Mouse (Mus musculus) limb, embryonic 13.5 days (tissue): ENCODE measurements around the gene Lamtor4. TPM values are rescaled to one million over a fixed set of nuclear protein-coding genes. Genes with fewer than 3 reads are reported as not detected.

Source experiments
- ATAC-seq: fragments of 200-750 bp; cut with Nextera tagmentation; 2 replicates; pipeline ENCODE4 v1.8.0; 2017; ENCODE audit warnings: low read depth, moderate number of reproducible peaks, moderate TSS enrichment; ENCODE audit not compliant: low FRiP score
- H3K27ac ChIP-seq: fragments of 300-500 bp; sonication (generic); 2 replicates; pipeline ENCODE4 v1.5.1; 2015; ENCODE audit warnings: inconsistent platforms, mild to moderate bottlenecking, moderate library complexity
- H3K27me3 ChIP-seq: fragments of 300-500 bp; sonication (generic); 2 replicates; pipeline ENCODE4 v1.6.1; 2015; ENCODE audit warnings: mild to moderate bottlenecking, inconsistent platforms
- H3K36me3 ChIP-seq: fragments of 300-500 bp; sonication (generic); 2 replicates; pipeline ENCODE4 v1.6.1; 2015; ENCODE audit warnings: inconsistent platforms, mild to moderate bottlenecking, moderate library complexity
- H3K4me1 ChIP-seq: fragments of 300-500 bp; sonication (generic); 2 replicates; pipeline ENCODE4 v1.6.1; 2015; ENCODE audit warnings: inconsistent platforms
- H3K4me2 ChIP-seq: fragments of 300-500 bp; sonication (generic); replicated peaks from 2 replicates; pipeline ENCODE4 v1.6.1; 2015; ENCODE audit warnings: inconsistent platforms, mild to moderate bottlenecking, moderate library complexity
- H3K4me3 ChIP-seq: fragments of 300-500 bp; sonication (generic); 2 replicates; pipeline ENCODE4 v1.5.1; 2015; ENCODE audit warnings: moderate library complexity, mild to moderate bottlenecking, inconsistent platforms
- H3K9ac ChIP-seq: fragments of 300-500 bp; sonication (generic); 2 replicates; pipeline ENCODE4 v1.6.1; 2015; ENCODE audit warnings: mild to moderate bottlenecking, inconsistent platforms
- H3K9me3 ChIP-seq: fragments of 300-500 bp; sonication (generic); 2 replicates; pipeline ENCODE4 v1.6.1; 2016; ENCODE audit warnings: inconsistent platforms
- WGBS: fragments of 180-500 bp; shearing (Covaris S2); methylation state at CpG from one replicate; pipeline ENCODE4 v1.1.7; 2015; 5-methylcytosine and 5-hydroxymethylcytosine counted together
- polyA plus RNA-seq: library from polyadenylated mRNA; unstranded; fragments of >200 nt; fragmentation: Nextera tagmentation; extraction: Ambion mirVana; gene quantifications from 2 replicates; pipeline ENCODE4 v1.2.1, GENCODE M21; 2015

Gene Lamtor4
- polyA plus RNA-seq, 1 experiment from 2014 or later = 63.5 TPM

DNA sequence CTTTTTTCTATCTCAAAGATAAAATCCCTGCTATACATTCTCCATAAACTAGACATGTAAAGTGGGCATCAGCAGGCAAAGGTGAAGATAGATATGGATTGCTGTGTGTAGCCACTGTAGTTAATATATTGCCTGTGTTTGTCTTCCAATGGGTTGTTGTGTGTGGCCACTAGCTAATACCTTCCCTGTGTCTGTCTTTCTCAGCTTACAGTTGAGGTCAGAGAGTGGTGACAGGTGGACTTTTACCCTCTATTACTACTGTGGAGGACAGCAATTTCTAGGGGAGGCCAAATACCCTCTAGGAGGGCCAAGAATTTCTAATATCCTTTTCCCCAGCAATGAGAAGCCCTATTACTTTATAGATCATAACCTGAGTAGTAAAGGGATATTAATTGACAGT is 21.1 kb upstream of the Lamtor4 start:
- no peaks in the 10 kb centered on the region for H3K9me3 ChIP-seq
- no peaks in the 10 kb centered on the region for H3K27me3 ChIP-seq
- H3K27ac ChIP-seq = no peak overlapping the region
- H3K36me3 ChIP-seq = no peaks in the 10 kb centered on the region
- H3K4me2 ChIP-seq = no peak overlapping the region
- no peaks in the 10 kb centered on the region for H3K4me1 ChIP-seq
- no peak overlapping the region for H3K9ac ChIP-seq
- ATAC-seq = no peak
- H3K4me3 ChIP-seq = no peak overlapping the region

DNA sequence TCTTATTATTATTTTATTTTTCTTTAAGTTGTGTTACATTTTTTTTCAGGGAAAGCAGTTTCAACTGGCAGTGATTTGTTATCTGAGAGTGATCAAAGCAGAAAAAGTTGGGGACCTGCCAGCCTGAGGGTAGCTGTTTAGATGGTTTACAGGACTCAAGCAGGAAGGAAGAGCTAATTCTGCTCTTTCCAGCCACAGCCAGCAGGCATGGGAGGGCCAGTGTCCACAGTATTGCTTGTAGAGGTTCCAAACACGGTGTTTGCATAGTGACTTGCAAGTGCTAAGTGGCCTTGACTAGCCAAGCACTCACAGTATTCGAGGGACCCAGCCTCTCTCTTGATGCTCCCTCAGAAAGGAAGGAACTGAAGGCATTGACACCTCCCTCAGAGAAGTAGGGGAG is 13.8 kb upstream of the Lamtor4 start:
- Histone ChIP-seq H3K4me1 (no peaks in the 10 kb centered on the region), H3K36me3 (no peaks in the 10 kb centered on the region), H3K27ac (no peak overlapping the region), H3K9ac (no peak overlapping the region), H3K4me3 (no peak overlapping the region), H3K4me2 (no peak overlapping the region), H3K27me3 (no peaks in the 10 kb centered on the region), H3K9me3 (no peaks in the 10 kb centered on the region)
- ATAC-seq = no peak
- WGBS = 18% methylated on average over 2 of the region's 2 CpGs

GRCm38 (mm10) chr5:138251144-138251543 is 4.1 kb upstream of the Lamtor4 start:
- H3K27ac ChIP-seq = no peak overlapping the region
- H3K9me3 ChIP-seq = no peaks in the 10 kb centered on the region
- H3K4me3 ChIP-seq = no peak overlapping the region
- peaks cover 5% of the 10 kb centered on the region for H3K4me1 ChIP-seq
- no peak overlapping the region for H3K9ac ChIP-seq
- H3K36me3 ChIP-seq = no peaks in the 10 kb centered on the region
- no peak for ATAC-seq
- H3K4me2 ChIP-seq = no peak overlapping the region
- WGBS = 85% methylated on average over 12 of the region's 12 CpGs
- H3K27me3 ChIP-seq = no peaks in the 10 kb centered on the region

DNA sequence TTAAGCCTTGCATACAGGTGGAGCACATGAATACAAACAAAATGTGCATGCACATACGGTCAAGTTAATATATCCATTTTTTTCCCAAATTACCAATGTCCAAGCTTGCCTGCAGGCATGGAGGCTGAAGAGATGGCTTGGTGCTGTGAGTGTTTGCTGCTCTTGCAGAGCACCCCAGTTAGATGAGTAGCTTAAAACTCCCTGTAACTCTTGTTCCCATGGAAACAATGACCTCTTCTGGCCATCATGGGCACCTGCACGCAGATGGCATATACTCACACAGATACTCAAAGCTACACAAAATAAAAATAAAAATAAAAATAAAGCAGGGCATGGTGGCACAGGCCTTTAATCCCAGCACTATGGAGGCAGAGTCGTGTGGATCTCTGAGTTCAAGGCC is 2.2 kb upstream of the Lamtor4 start:
- ATAC-seq = no peak
- H3K9me3 ChIP-seq = no peaks in the 10 kb centered on the region
- H3K27me3 ChIP-seq = no peaks in the 10 kb centered on the region
- WGBS = 90% methylated on average over 3 of the region's 3 CpGs
- no peak overlapping the region for H3K27ac ChIP-seq
- no peak overlapping the region for H3K4me3 ChIP-seq
- H3K36me3 ChIP-seq = peaks cover 8% of the 10 kb centered on the region; the same call in 1 of the 2 replicates
- H3K4me2 ChIP-seq = no peak overlapping the region
- H3K9ac ChIP-seq = no peak overlapping the region
- H3K4me1 ChIP-seq = peaks cover 10% of the 10 kb centered on the region

DNA sequence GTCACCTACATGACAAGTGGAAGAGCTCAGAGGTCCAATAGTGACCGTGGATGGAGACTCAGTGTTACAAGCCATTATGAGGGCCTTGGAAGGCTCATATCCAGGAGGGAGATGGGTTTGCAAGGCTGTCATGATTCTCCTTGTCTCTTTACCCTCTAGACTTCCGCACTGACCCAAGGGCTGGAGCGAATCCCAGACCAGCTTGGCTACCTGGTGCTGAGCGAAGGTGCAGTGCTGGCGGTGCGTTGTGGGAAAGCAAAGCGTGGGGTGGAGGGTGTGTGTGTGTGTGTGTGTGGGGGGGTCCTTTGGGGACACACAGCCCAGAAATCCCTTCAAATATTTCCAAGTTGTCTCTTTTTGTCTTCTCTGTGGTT is 799 bp downstream of the Lamtor4 start:
- WGBS = 23% methylated on average over 7 of the region's 7 CpGs

DNA sequence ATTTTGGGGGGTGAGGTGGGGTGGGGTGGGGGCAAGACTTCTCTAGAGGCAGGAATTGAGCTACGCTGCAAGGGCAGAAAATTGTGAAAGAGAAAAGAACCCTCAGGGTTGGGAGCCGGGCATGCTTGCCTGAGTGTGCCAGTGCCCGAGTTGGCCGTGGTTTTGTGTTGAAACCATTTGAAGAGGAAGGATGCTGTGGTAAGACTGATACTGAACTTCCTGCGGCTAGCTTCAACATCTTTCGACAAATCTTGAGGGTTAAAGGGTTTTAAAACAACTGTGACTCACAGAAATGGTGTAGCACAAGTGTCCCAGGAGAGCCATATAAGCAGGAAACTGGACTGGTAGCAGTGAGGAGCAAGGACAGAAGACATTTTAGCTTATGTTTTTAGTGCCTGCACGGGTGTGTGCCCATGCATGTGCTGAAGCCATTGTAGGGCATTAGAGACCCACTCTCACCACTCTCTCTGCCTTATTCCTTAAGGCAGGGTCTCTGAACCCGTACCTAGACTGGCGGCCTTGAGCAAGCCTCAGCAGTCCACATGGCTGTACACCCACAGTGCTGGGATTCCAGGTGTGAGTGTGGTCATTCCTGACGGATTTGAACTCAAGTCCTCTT is 1.8 kb downstream of the Lamtor4 start:
- Histone ChIP-seq H3K27me3 (no peaks in the 10 kb centered on the region), H3K4me1 (peaks cover 11% of the 10 kb centered on the region), H3K4me2 (0 out of 2 replicates have a peak overlapping the region, but pooled peaks have one; percentile 88), H3K27ac (no peak overlapping the region), H3K9ac (no peak overlapping the region), H3K9me3 (no peaks in the 10 kb centered on the region), H3K36me3 (peaks cover 48% of the 10 kb centered on the region), H3K4me3 (no peak overlapping the region; the same call in 1 of the 2 replicates)
- ATAC-seq = no peak
- WGBS = 91% methylated on average over 10 of the region's 10 CpGs

More for the DNA sequence above, 799 bp downstream of the Lamtor4 start:
- H3K9me3 ChIP-seq = no peaks in the 10 kb centered on the region
- peaks cover 10% of the 10 kb centered on the region for H3K4me1 ChIP-seq
- peak overlapping the region; percentile 70; the same call in 1 of the 2 replicates for H3K27ac ChIP-seq
- H3K36me3 ChIP-seq = peaks cover 38% of the 10 kb centered on the region
- peak overlapping the region; percentile 72 for H3K9ac ChIP-seq
- peak overlapping the region; percentile 70 for H3K4me3 ChIP-seq
- ATAC-seq = no peak
- H3K4me2 ChIP-seq = peak overlapping the region; percentile 88
- H3K27me3 ChIP-seq = no peaks in the 10 kb centered on the region

GRCm38 (mm10) chr5:138257585-138257978 is 2.3 kb downstream of the Lamtor4 start:
- Histone ChIP-seq H3K27ac (no peak overlapping the region), H3K9ac (no peak overlapping the region), H3K4me2 (no peak overlapping the region), H3K36me3 (peaks cover 51% of the 10 kb centered on the region), H3K27me3 (no peaks in the 10 kb centered on the region), H3K4me1 (peaks cover 16% of the 10 kb centered on the region), H3K9me3 (no peaks in the 10 kb centered on the region), H3K4me3 (no peak overlapping the region)
- 94% methylated on average over 4 of the region's 4 CpGs for WGBS
- no peak for ATAC-seq

DNA sequence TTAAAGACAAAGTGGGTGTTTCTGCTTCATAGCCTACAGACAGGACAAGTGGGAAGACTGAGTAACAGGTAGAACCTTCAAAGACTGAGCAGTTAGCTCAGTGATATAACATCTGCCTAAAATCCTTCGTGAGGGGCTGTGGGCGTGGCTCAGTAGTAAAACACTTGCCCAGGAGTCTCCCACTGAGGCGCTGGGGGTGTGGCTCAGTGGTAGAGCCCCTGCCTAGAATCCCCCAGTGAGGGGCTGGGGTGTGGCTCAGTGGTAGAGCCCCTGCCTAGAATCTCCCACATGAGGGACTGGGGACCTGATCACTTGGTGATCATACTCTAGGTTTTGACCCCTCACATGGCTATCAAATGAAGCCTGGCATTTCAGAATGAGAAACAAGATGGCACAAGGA is 2.8 kb downstream of the Lamtor4 start:
- Histone ChIP-seq H3K9ac (no peak overlapping the region), H3K4me2 (no peak overlapping the region), H3K4me1 (peaks cover 21% of the 10 kb centered on the region), H3K4me3 (no peak overlapping the region), H3K36me3 (peaks cover 51% of the 10 kb centered on the region), H3K27me3 (no peaks in the 10 kb centered on the region), H3K9me3 (no peaks in the 10 kb centered on the region), H3K27ac (no peak overlapping the region)
- WGBS = 82% methylated on average over 3 of the region's 3 CpGs
- no peak for ATAC-seq

- Histone ChIP-seq H3K4me3 (no peak overlapping the region), H3K9me3 (no peaks in the 10 kb centered on the region), H3K9ac (no peak overlapping the region), H3K4me2 (no peak overlapping the region), H3K4me1 (peaks cover 23% of the 10 kb centered on the region), H3K36me3 (peaks cover 51% of the 10 kb centered on the region), H3K27ac (no peak overlapping the region), H3K27me3 (no peaks in the 10 kb centered on the region)
- WGBS = 82% methylated on average over 6 of the region's 6 CpGs
- no peak for ATAC-seq
These were observed 3.3 kb downstream of the Lamtor4 start for GRCm38 (mm10) chr5:138258542-138258941.

DNA sequence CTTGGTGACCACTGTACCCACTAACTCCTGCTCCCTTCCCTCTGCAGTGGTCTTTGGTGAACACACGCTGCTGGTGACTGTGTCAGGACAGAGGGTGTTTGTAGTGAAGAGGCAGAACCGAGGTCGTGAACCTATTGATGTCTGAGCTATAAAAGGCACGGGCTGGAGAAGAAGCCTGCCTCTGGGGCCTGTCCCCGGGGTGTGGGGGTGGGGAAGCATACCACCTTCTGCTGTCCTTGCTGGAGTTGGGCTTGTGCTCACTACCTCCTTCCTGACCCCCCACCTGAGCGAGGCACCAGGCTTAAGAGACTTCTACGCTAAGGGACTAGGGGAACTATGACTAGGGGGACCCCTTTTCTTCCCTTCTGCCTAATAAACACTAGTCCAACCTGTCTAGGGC is 3.7 kb downstream of the Lamtor4 start:
- WGBS = 59% methylated on average over 7 of the region's 7 CpGs
- H3K4me3 ChIP-seq = no peak overlapping the region
- H3K9me3 ChIP-seq = no peaks in the 10 kb centered on the region
- H3K36me3 ChIP-seq = peaks cover 51% of the 10 kb centered on the region
- no peak for ATAC-seq
- H3K4me1 ChIP-seq = peaks cover 23% of the 10 kb centered on the region
- no peak overlapping the region for H3K4me2 ChIP-seq
- no peaks in the 10 kb centered on the region for H3K27me3 ChIP-seq
- no peak overlapping the region for H3K9ac ChIP-seq
- H3K27ac ChIP-seq = no peak overlapping the region

DNA sequence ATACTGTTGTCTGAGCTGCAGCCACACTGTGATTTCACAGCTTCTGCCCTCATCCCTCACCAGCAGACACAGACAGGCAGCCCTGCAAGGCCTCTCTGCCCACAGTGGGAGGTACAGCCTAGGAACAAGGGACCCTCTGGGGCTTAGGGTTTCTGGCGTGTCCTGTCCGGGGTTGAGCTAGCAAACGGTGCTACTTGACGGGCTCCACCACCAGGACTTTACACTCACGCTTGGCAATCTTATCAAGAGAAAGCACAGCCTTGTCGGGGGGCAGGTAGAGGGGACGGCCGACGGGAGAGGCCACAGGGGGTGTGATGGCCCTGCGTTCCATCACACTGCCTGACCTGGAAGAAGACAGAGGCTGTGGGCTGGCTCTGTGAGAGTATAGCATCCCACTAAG is 4.8 kb downstream of the Lamtor4 start:
- H3K4me2 ChIP-seq = no peak overlapping the region
- H3K4me3 ChIP-seq = no peak overlapping the region
- H3K36me3 ChIP-seq = peaks cover 51% of the 10 kb centered on the region
- H3K9me3 ChIP-seq = no peaks in the 10 kb centered on the region
- 0 out of 2 replicates have a peak overlapping the region, but pooled peaks have one; percentile 13 for H3K9ac ChIP-seq
- H3K4me1 ChIP-seq = peaks cover 25% of the 10 kb centered on the region
- ATAC-seq = no peak
- WGBS = 83% methylated on average over 10 of the region's 10 CpGs
- no peak overlapping the region for H3K27ac ChIP-seq
- H3K27me3 ChIP-seq = no peaks in the 10 kb centered on the region

GRCm38 (mm10) chr5:138260834-138261233 is 5.6 kb downstream of the Lamtor4 start:
- H3K27me3 ChIP-seq = no peaks in the 10 kb centered on the region
- H3K27ac ChIP-seq = no peak overlapping the region
- 91% methylated on average over 11 of the region's 11 CpGs for WGBS
- no peak overlapping the region for H3K9ac ChIP-seq
- no peak overlapping the region for H3K4me2 ChIP-seq
- no peak for ATAC-seq
- no peaks in the 10 kb centered on the region for H3K9me3 ChIP-seq
- H3K4me1 ChIP-seq = peaks cover 25% of the 10 kb centered on the region
- no peak overlapping the region for H3K4me3 ChIP-seq
- H3K36me3 ChIP-seq = peaks cover 56% of the 10 kb centered on the region

- peak overlapping the region; percentile 95 for H3K4me2 ChIP-seq
- 0 out of 2 replicates have a peak overlapping the region, but pooled peaks have one; percentile 98 for H3K9ac ChIP-seq
- H3K9me3 ChIP-seq = no peaks in the 10 kb centered on the region
- H3K27ac ChIP-seq = no peak overlapping the region
- 71% methylated on average over 4 of the region's 4 CpGs for WGBS
- no peaks in the 10 kb centered on the region for H3K27me3 ChIP-seq
- H3K4me3 ChIP-seq = peak overlapping the region; percentile 90; the same call in 1 of the 2 replicates
- no peak for ATAC-seq
- H3K36me3 ChIP-seq = peaks cover 64% of the 10 kb centered on the region
- H3K4me1 ChIP-seq = peaks cover 19% of the 10 kb centered on the region
These were observed 6.7 kb downstream of the Lamtor4 start for GRCm38 (mm10) chr5:138262001-138262400.
